Mouse (Mus musculus) induced T-regulatory cell, adult 2 months (primary cell): ENCODE measurements around the gene Dydc1.

ENCODE experiments used
- DNase-seq: peaks from one replicate; pipeline ENCODE4 v3.0.0-alpha.2; 2012; ENCODE audit warnings: low read depth

The Dydc1 gene

DNA sequence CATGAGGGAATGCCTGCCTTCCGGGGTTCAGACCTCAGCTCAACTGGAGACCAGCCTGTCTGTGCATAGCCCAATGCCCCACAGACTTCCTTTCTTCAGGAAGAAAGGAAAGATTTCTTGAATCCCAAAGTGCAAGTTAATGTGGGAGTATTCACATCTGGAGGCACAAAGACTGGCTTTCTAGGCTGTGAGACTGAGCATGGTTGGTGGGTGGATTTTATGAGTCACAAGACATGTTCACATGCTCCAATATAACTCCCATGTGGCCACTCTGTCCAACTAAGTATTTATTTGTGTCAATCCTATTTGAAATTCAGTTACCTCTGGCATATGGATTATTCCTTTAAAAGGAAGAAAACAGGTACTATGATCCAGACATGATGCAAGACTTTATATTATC is 26.0 kb downstream of the Dydc1 start:
- DNase-seq = no peak

DNA sequence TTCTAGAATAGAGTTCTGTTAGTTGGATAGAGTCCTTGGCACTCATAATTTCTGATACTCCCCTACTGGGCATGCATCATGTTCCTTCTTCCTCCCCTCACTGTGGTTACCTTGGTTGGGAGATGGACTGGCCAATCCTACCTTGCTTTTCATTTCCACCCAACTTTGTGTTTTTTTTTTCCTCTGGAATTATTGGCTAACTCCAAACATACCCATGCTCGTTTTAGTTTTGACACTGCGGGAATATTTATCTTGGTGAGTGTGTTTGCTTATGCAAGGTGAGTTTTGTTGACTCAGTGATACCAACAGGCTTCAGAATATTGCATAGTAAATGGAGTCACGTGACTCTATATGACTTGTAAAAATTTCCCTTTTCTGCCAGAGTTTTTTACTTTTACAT is 28.0 kb downstream of the Dydc1 start:
- DNase-seq = no peak

DNA sequence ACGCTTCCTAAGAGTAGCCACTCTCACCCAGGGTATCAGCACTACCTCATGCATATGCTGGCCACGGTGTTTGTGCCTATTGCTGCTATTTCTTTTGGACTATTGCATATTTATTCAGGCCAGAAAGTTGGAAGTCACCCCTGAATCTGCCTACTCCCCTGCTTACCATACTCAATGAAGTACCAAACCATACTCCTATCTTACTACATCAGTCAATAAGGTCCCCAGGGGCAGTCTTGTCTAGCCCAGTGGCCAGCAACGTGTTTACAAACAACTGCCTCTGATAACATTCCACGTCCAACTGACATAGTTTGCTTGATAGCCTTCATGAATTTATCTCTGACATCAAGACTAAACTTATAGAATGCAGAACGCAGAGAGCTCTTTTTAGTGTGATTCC is 28.5 kb downstream of the Dydc1 start:
- DNase-seq = no peak

DNA sequence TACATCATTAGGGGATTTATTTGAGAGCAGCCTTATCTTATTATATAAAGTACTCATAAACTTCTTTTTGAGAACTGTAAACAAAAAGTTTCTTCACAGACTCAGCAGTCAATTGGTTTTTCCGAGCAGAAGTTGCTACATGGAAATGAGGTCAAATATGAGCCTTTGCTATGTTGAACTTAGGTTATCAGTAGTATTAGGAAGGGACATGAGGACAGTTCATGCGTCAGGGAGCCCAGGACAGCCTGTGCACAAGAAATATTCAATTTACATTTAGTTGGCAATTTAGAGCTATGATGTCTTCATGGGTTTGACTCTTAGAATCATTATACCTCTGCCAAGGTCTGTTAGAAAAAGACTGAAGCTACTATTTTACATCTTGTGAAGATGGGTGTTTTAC is 29.6 kb downstream of the Dydc1 start:
- no peak for DNase-seq

DNA sequence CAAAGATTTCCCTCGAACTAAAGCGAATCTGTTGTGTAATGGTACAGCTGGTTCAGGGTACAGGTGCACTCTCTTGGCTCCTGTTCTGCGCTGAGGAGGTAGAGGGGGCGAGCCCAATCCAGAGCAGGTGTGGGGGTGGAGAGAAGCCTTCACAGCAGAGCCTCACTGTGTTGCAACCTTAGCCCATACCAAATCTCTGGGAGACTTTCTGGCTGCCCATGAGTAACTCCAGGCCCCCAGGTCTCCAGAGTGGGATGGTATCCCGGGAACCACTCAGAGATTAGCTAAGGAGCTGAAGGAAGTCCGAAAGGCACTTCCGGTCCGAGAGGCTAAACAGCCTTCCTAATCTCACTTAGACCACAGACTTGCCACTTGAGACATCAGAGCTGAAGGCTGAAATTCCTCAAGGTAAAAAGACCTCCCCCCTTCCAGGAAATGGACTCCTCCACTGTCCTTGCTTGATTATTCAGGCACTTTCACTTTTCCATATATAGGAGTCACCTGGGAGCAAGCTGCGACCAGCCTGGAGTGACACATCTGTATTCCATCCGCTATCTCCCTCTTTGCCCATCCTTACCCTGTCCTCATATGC is 32.2 kb downstream of the Dydc1 start, which contains the start of gene Mat1a:
TSS of gene Mat1a (plus strand) at position 183 of the 592 bp plus-strand sequence.
- no peak for DNase-seq

DNA sequence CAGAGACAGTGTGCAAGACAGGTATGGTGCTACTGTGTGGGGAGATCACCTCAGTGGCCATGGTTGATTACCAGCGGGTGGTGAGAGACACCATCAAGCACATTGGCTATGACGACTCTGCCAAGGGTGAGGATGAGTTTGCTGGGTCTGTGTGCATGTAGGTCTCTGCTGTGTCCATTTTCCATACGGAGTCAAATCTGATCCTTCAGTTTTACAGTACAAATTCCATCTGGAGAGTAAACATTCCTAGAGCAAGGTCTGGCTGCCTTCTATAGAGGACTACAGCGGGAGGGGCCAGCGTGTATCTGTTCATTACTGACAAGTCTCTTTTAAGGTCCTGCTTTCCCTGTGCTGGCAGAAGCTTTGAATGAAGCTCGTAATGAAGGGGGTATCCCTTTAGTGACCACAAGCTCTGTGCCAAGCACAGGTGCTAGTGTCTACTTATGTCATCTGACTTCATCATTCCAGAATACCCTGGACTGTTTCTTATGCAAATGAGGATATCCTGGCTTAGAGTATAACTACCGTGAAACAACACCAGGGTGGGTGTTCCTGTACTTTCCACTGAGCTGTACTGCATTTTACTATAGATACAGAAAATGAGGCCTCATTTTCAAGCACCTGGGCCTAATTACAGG is 38.4 kb downstream of the Dydc1 start:
- DNase-seq = no peak

DNA sequence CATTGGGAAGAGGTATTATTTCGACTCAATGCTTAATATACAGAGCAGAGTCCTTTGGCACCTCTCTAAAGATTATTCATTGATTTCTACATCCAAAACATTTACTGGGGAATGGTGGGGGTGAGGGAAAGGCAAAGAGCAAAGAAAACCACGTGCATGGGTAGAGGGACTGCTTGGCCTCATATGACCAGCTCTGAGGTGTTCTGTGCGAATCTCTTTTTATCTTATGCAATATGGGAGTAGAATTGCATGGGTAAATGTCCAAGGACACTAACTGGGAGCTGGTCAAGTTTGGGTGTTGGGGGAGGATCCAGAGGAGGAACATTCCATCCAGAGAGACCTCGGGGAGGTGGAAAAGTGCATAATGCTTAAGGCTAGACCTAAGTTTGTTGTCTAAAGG is 40.2 kb downstream of the Dydc1 start:
- no peak for DNase-seq

DNA sequence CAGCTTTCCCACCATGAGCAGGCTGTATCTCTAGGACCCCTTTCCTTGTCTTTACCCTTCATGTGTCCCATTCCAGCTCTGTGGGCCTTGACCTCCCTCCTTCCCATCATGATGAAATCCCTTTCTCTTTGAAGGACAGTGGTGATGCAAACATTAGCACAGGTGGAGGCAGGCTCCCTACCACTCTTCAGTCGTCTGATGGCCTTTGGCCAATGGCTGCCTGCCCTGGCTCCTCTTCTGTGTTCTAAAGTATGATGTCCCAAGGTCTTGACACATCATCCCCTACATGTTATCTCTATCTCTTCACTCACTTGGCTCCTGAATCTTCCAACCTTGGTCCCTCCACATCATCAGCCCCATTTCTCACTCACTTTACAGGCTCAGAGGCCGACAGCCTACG is 43.6 kb downstream of the Dydc1 start:
- DNase-seq = no peak

DNA sequence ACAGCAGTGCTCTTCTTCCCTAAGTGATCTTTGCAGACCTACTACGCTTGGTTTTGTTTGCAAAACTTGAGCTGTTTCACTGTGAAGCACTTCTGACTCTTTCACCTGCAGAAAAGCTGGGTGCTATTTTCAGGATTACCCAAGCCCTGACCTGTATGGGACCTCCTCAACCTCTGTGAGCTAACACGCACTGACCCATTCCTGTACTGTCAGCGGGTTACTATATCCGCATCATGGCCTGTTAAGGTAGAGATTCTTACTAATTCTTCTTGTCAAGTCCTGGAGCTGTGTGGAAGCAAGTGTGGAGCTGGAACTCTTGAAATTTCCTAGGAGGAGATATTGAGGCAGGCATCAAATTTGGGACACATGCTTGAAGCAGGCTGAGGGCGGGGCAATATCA is 52.0 kb downstream of the Dydc1 start:
- DNase-seq = no peak

DNA sequence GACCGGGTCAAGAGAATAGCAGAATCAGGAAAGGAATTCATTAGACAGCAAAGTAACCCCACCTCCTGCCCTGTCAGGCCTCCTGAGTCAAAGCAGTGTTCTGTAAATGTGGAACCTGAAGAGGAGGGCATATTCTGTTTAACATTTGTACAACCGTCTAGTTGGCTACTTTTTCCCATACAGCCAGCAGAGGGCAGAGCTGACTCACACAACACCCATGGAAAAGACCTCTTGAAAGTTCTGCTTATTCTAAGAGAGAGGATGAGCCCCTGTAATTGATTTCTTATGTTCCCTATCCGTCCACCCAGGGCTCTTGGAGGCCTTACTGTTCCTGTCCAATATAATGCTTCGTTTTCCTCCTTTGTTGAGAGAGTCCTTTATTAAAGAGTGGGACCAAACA is 55.3 kb downstream of the Dydc1 start:
- DNase-seq = no peak

DNA sequence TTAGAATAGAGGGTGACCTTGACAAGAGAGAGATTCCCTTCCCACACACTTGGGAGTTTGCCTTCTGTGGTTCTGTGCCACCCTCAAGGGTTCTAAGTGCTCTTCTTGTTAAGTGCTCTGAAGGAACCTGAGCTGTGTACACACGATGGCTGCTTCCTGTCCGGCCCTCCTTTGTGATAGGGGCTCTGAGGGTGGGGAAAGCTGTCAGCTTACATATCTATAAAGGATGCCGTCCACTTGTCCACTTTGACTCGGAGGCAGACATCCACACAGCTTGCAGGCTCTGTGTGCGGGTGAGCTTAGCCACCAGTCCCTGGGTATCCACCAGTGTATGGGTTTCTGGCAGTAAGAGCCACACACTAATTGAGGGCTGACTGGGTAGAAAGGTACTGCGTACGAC is 58.8 kb downstream of the Dydc1 start, which contains the start of gene Sftpa1:
TSS of gene Sftpa1 (plus strand) at position 243 of the 400 bp plus-strand sequence.
- no peak for DNase-seq

DNA sequence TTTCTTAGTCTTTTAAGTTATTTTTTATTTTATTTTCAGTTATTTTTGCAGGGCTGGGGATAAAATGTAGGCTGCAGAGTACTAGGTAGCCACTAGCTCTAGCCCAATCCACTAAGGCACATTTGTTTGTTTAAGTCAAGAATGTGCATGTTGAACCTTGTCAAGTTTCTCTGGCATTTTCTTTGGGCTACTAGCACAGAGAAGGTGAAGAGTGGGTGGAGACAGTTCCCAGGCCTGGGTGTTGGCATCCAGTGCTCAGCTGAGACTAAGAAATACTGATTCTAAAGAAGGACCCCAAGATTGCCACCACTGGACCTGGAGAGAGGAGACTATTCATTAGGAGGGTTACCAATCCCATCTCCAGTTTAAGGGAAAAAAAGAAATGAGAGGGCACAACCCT is 64.3 kb downstream of the Dydc1 start:
- DNase-seq = no peak

DNA sequence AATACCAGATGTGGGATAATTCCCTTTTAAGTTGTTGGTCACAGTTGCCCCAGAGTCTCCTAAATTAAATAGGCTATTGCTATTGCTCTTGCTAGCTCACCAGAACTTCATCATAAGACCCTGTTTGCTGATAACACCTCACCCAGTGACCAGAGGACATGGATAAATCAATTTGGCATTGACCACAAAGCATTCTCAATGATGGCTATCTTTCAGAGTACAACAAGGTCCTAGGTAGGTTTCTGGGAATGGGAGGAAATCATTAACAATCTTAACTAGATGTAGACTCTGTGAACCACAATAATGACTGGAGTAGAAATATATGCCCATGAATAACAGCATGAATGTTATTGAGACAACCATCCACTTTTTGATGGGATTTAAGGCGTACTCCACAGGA is 68.0 kb downstream of the Dydc1 start:
- DNase-seq = no peak
